Mouse (Mus musculus) fibroblast of lung, adult 2 months (primary cell): ENCODE results near the gene Tmem47.
A peak's percentile ranks its signal among the peaks of the same experiment; 100 is the strongest.

Source experiments
- DNase-seq: peaks from one replicate; pipeline ENCODE4 v3.0.0-alpha.2; 2011; ENCODE audit warnings: low read depth

The Tmem47 gene

GRCm38 (mm10) chrX:81070210-81070803 is at the start of gene Tmem47:
Gene Tmem47, plus strand, starts transcription at chrX:81070698.
- no peak for DNase-seq

- no peak for DNase-seq
Observed at GRCm38 (mm10) chrX:81070804-81071461, 435 bp downstream of the Tmem47 start.

GRCm38 (mm10) chrX:81071746-81072640 is 1.5 kb downstream of the Tmem47 start:
- no peak for DNase-seq

- DNase-seq, result no peak
Observed at GRCm38 (mm10) chrX:81072651-81073050, 2.2 kb downstream of the Tmem47 start.

- no peak for DNase-seq
Observed at GRCm38 (mm10) chrX:81073834-81074233, 3.3 kb downstream of the Tmem47 start.

- DNase-seq, result no peak
Observed at GRCm38 (mm10) chrX:81078522-81078921, 8.0 kb downstream of the Tmem47 start.

GRCm38 (mm10) chrX:81080996-81081395 is 10.5 kb downstream of the Tmem47 start:
- DNase-seq, result no peak

GRCm38 (mm10) chrX:81085025-81085752 is 14.7 kb downstream of the Tmem47 start:
- no peak for DNase-seq

GRCm38 (mm10) chrX:81147416-81147815 is 76.9 kb downstream of the Tmem47 start:
- DNase-seq, result peak; percentile 23
